In genomic region chrX:99389778-99390461, GRCm38 (mm10) we compare ENCODE assay signal across 12 mouse cellular contexts.
DNase-seq lines count a peak whose midpoint lies in the region.
"Had no signal": no experiment of that assay in that cellular context is flagged by ENCODE, and none has a peak within 500 bp of the region (broad histone marks: within the 10 kb centered on the region; RNA-seq: fewer than 3 reads in every experiment).

No protein-coding gene starts in this region.

- H3K4me3 ChIP-seq in limb, embryonic 10.5 days, result no peak overlapping the region
- H3K4me3 ChIP-seq: heart, embryonic 15.5 days; hindbrain, embryonic 13.5 days; left cerebral cortex, adult 2 months; liver, embryonic 12.5 days had no signal

- 37% methylated on average over 12 of the region's 12 CpGs for WGBS in limb, embryonic 10.5 days

- peak overlapping the region; percentile 90 for H3K27ac ChIP-seq in limb, embryonic 10.5 days
- H3K27ac ChIP-seq: heart, embryonic 15.5 days; hindbrain, embryonic 13.5 days; left cerebral cortex, adult 2 months; liver, embryonic 12.5 days had no signal

- no peaks in the 10 kb centered on the region for H3K9me3 ChIP-seq in limb, embryonic 10.5 days (replicated peaks)
- H3K9me3 ChIP-seq: heart, embryonic 15.5 days; hindbrain, embryonic 13.5 days; liver, embryonic 12.5 days had no signal

- H3K36me3 ChIP-seq in limb, embryonic 10.5 days, result no peaks in the 10 kb centered on the region
- H3K36me3 ChIP-seq: heart, embryonic 15.5 days; hindbrain, embryonic 13.5 days; liver, embryonic 12.5 days had no signal

- intact Hi-C loops in heart, postnatal 25 days (cut with DNase I), result no loop called here

- peaks cover 38% of the 10 kb centered on the region for H3K4me1 ChIP-seq in limb, embryonic 10.5 days
- H3K4me1 ChIP-seq: heart, embryonic 15.5 days; liver, embryonic 12.5 days had no signal

- H3K27me3 ChIP-seq in limb, embryonic 10.5 days (ENCODE audit: low read depth, poor library complexity, severe bottlenecking), result peaks cover 100% of the 10 kb centered on the region

- peak; percentile 47 for DNase-seq in kidney, postnatal 10 days
- no peak for DNase-seq in kidney, adult 9 months
- peak; percentile 3 for DNase-seq in NIH3T3 (ENCODE audit: low read depth)
- DNase-seq in embryo, embryonic 10.5 days (ENCODE audit: low spot score), result peak; percentile 36
- peak; percentile 68 for DNase-seq in limb, embryonic 10.5 days (ENCODE audit: low spot score)
- DNase-seq in heart, postnatal 25 days (ENCODE audit: low spot score), result no peak
- DNase-seq in spleen, postnatal 10 days (ENCODE audit: low spot score in 2 of 2), result no peak
- DNase-seq: cerebellum, postnatal 25 days had no signal

Comparison
In these comparisons a context has a peak if more than half of its experiments do, and no peak if none do; other contexts are left out.
1. DNase-seq: peak in kidney, postnatal 10 days (single experiment), NIH3T3 (single experiment), embryo, embryonic 10.5 days (single experiment) and limb, embryonic 10.5 days (single experiment); none in kidney, adult 9 months (single experiment), heart, postnatal 25 days (single experiment) and spleen, postnatal 10 days (0 of 2).